Mouse (Mus musculus) left cerebral cortex, adult 6 months (tissue): Measurements from ENCODE around the gene Krtcap2. TPM values are rescaled to one million over a fixed set of nuclear protein-coding genes. Genes with fewer than 3 reads are reported as not detected.

Experiments
- long read RNA-seq, 2 experiments: library from polyadenylated mRNA; unstranded; transcript quantifications; one replicate each; pipeline ENCODE4 v2.0.0; 2019 to 2020
- polyA plus RNA-seq: library from polyadenylated mRNA; unstranded; fragments of <200 nt; fragmentation: Nextera tagmentation; gene quantifications from 2 replicates; pipeline ENCODE4 v1.2.3, GENCODE M21; 2021

The Krtcap2 gene
- 209 and 223 TPM in 2 replicates for polyA plus RNA-seq
- long read RNA-seq, experiment 1, transcript Krtcap2-201 (5 exons, 1,172 nt) = major isoform, 28 of 38 reads
- long read RNA-seq, experiment 1, partial matches to known transcripts = 1 of 38 reads
- long read RNA-seq, experiment 1, other reads (novel, unspliced or antisense) = 7 of 38 reads
- long read RNA-seq, experiment 2, transcript Krtcap2-201 (5 exons, 1,172 nt) = major isoform, 120 of 161 reads
- long read RNA-seq, experiment 2, partial matches to known transcripts = 7 of 161 reads
- long read RNA-seq, experiment 2, other reads (novel, unspliced or antisense) = 33 of 161 reads

GRCm38 (mm10) chr3:89245688-89246171, at the start of gene Krtcap2:
Gene Krtcap2, plus strand, starts transcription at chr3:89245966.

GRCm38 (mm10) chr3:89202253-89203141, 43.3 kb upstream of the Krtcap2 start, which contains the start of gene Gba:
Gene Gba, plus strand, starts transcription at chr3:89202928.

GRCm38 (mm10) chr3:89214681-89215411, 30.9 kb upstream of the Krtcap2 start, which contains the start of gene Thbs3:
Gene Thbs3, plus strand, starts transcription at chr3:89215180.

GRCm38 (mm10) chr3:89226900-89227299, 18.9 kb upstream of the Krtcap2 start, which contains the start of gene Mtx1:
Gene Mtx1, minus strand, starts transcription at chr3:89227088.

GRCm38 (mm10) chr3:89228836-89229235, 16.9 kb upstream of the Krtcap2 start, which contains the start of gene Muc1:
Gene Muc1, plus strand, starts transcription at chr3:89229057.

GRCm38 (mm10) chr3:89246261-89247100, 715 bp downstream of the Krtcap2 start, which contains the start of gene Trim46:
Gene Trim46, minus strand, starts transcription at chr3:89246309.

GRCm38 (mm10) chr3:89259076-89259475, 13.3 kb downstream of the Krtcap2 start, which contains the start of gene Dpm3:
Gene Dpm3, plus strand, starts transcription at chr3:89259358.

GRCm38 (mm10) chr3:89270051-89270755, 24.4 kb downstream of the Krtcap2 start, which contains the start of gene Slc50a1:
Gene Slc50a1, minus strand, starts transcription at chr3:89270570.

GRCm38 (mm10) chr3:89280606-89281511, 35.1 kb downstream of the Krtcap2 start, which contains the start of gene Efna1:
Gene Efna1, minus strand, starts transcription at chr3:89281142.

Other genes starting within 250 kb of the Krtcap2 start
- gene Rusc1, start 152.7 kb upstream of the Krtcap2 start, polyA plus RNA-seq = 47.9 and 79.6 TPM in 2 replicates
- 0.10 TPM in 1 of 2 replicates, not detected in the other for gene Gm43738, start 144.9 kb upstream of the Krtcap2 start, polyA plus RNA-seq
- 156 and 192 TPM in 2 replicates for gene Fdps, start 144.0 kb upstream of the Krtcap2 start, polyA plus RNA-seq
- not detected in 2 replicates for gene Pklr, start 109.8 kb upstream of the Krtcap2 start, polyA plus RNA-seq
- 2.2 and 5.2 TPM in 2 replicates for gene Hcn3, start 85.8 kb upstream of the Krtcap2 start, polyA plus RNA-seq
- gene Clk2, start 81.2 kb upstream of the Krtcap2 start, polyA plus RNA-seq = 3.0 and 3.7 TPM in 2 replicates
- gene Scamp3, start 68.5 kb upstream of the Krtcap2 start, polyA plus RNA-seq = 65.4 and 69.8 TPM in 2 replicates
- gene Fam189b, start 62.8 kb upstream of the Krtcap2 start, polyA plus RNA-seq = 8.2 and 15.5 TPM in 2 replicates
- gene Gba, start 43.0 kb upstream of the Krtcap2 start, polyA plus RNA-seq = 24.1 and 25.8 TPM in 2 replicates
- gene Thbs3, start 30.8 kb upstream of the Krtcap2 start, polyA plus RNA-seq = 8.3 and 12.0 TPM in 2 replicates
- gene Mtx1, start 18.9 kb upstream of the Krtcap2 start, polyA plus RNA-seq = 121 and 135 TPM in 2 replicates
- 0.20 and 0.34 TPM in 2 replicates for gene Muc1, start 16.9 kb upstream of the Krtcap2 start, polyA plus RNA-seq
- gene Trim46, start 343 bp downstream of the Krtcap2 start, polyA plus RNA-seq = 23.1 and 27.4 TPM in 2 replicates
- gene Dpm3, start 13.4 kb downstream of the Krtcap2 start, polyA plus RNA-seq = 276 and 277 TPM in 2 replicates
- gene Slc50a1, start 24.6 kb downstream of the Krtcap2 start, polyA plus RNA-seq = 48.6 and 65.6 TPM in 2 replicates
- 11.1 and 12.0 TPM in 2 replicates for gene Efna1, start 35.2 kb downstream of the Krtcap2 start, polyA plus RNA-seq
- 5.6 and 31.3 TPM in 2 replicates for gene Efna3, start 77.0 kb downstream of the Krtcap2 start, polyA plus RNA-seq
- 0.30 and 0.44 TPM in 2 replicates for gene Efna4, start 92.1 kb downstream of the Krtcap2 start, polyA plus RNA-seq
- gene Adam15, start 104.0 kb downstream of the Krtcap2 start, polyA plus RNA-seq = 21.3 and 43.1 TPM in 2 replicates
- not detected in 2 replicates for gene Dcst2, start 116.0 kb downstream of the Krtcap2 start, polyA plus RNA-seq
- 1.9 and 2.3 TPM in 2 replicates for gene Dcst1, start 119.3 kb downstream of the Krtcap2 start, polyA plus RNA-seq
- gene Zbtb7b, start 148.8 kb downstream of the Krtcap2 start, polyA plus RNA-seq = 0.49 and 1.2 TPM in 2 replicates
- not detected in 2 replicates for gene Lenep, start 156.8 kb downstream of the Krtcap2 start, polyA plus RNA-seq
- gene Flad1, start 165.9 kb downstream of the Krtcap2 start, polyA plus RNA-seq = 22.6 and 32.3 TPM in 2 replicates
- gene Cks1b, start 172.4 kb downstream of the Krtcap2 start, polyA plus RNA-seq = 8.9 and 10.6 TPM in 2 replicates
- 4.1 and 4.9 TPM in 2 replicates for gene Shc1, start 172.5 kb downstream of the Krtcap2 start, polyA plus RNA-seq
- 5.5 and 11.4 TPM in 2 replicates for gene Pygo2, start 184.2 kb downstream of the Krtcap2 start, polyA plus RNA-seq
- 15.4 and 16.1 TPM in 2 replicates for gene Pbxip1, start 190.7 kb downstream of the Krtcap2 start, polyA plus RNA-seq
- 66.6 and 78.2 TPM in 2 replicates for gene Pmvk, start 208.6 kb downstream of the Krtcap2 start, polyA plus RNA-seq